Mouse (Mus musculus) kidney, postnatal 36 days (tissue): ENCODE results near the gene Nrsn2.

Experiments
- DNase-seq, 2 experiments: peaks; one replicate each; pipeline ENCODE4 v3.0.0; 2021 to 2022; ENCODE audit warnings: mixed read lengths in 2 of 2

Nrsn2 gene

GRCm38 (mm10) chr2:152375652-152376344 lies 640 bp downstream of the Nrsn2 start:
- DNase-seq = no peak

- no peak for DNase-seq
These were observed 2.9 kb downstream of the Nrsn2 start for GRCm38 (mm10) chr2:152373547-152373946.

- DNase-seq = no peak
These were observed 3.8 kb downstream of the Nrsn2 start for GRCm38 (mm10) chr2:152372661-152373060.

- no peak for DNase-seq
These were observed 4.3 kb downstream of the Nrsn2 start for GRCm38 (mm10) chr2:152372104-152372503.

GRCm38 (mm10) chr2:152368532-152369140 lies 7.8 kb downstream of the Nrsn2 start:
- DNase-seq = peak; percentile 39 to 76

GRCm38 (mm10) chr2:152367917-152368316 lies 8.5 kb downstream of the Nrsn2 start:
- no peak for DNase-seq

- DNase-seq = peak; percentile 90 to 94
These were observed 12.9 kb downstream of the Nrsn2 start for GRCm38 (mm10) chr2:152363245-152364147.

GRCm38 (mm10) chr2:152361193-152361592 lies 15.2 kb downstream of the Nrsn2 start:
- no peak for DNase-seq

GRCm38 (mm10) chr2:152360271-152360775 lies 16.1 kb downstream of the Nrsn2 start:
- DNase-seq = peak; percentile 78 to 85

- DNase-seq = peak; percentile 62 to 63
These were observed 16.8 kb downstream of the Nrsn2 start for GRCm38 (mm10) chr2:152359616-152360015.

- DNase-seq = peak in 1 of 2 experiments; percentile 32
These were observed 17.5 kb downstream of the Nrsn2 start for GRCm38 (mm10) chr2:152358977-152359376.

- DNase-seq = no peak
These were observed 19.2 kb downstream of the Nrsn2 start for GRCm38 (mm10) chr2:152357254-152357653.

- DNase-seq = peak; percentile 79 to 84
These were observed 26.4 kb downstream of the Nrsn2 start for GRCm38 (mm10) chr2:152349842-152350540.

GRCm38 (mm10) chr2:152349205-152349604 lies 27.2 kb downstream of the Nrsn2 start:
- DNase-seq = no peak

GRCm38 (mm10) chr2:152347722-152348121 lies 28.7 kb downstream of the Nrsn2 start:
- no peak for DNase-seq

- no peak for DNase-seq
These were observed 29.5 kb downstream of the Nrsn2 start for GRCm38 (mm10) chr2:152346776-152347465.

- DNase-seq = no peak
These were observed 31.0 kb downstream of the Nrsn2 start for GRCm38 (mm10) chr2:152345393-152345792.

- no peak for DNase-seq
These were observed 31.5 kb downstream of the Nrsn2 start for GRCm38 (mm10) chr2:152344909-152345308.

- peak in 1 of 2 experiments; percentile 47 for DNase-seq
These were observed 32.1 kb downstream of the Nrsn2 start for GRCm38 (mm10) chr2:152344361-152344760.

GRCm38 (mm10) chr2:152343329-152344213 lies 32.9 kb downstream of the Nrsn2 start, which contains the start of gene Trib3:
TSS of gene Trib3 (minus strand) at chr2:152344032.
- peak; percentile 69 to 88 for DNase-seq
